Mouse (Mus musculus): ENCODE measurements at regions not wholly inside any gene's neighbourhood (a gene's known extent, or its start where the extent isn't known, plus 50 kb on each side); places are given as distances from the start of the nearest gene placed in this dataset.
A peak's percentile ranks its signal among the peaks of the same experiment; 100 is the strongest.
"Not testable (repeated sequence)": the region's sequence is repeated elsewhere in the genome, so short reads cannot be mapped to it uniquely, and the experiment has no call there.

GRCm38 (mm10) chr13:46038441-46039331 lies 73.9 kb upstream of the Atxn1 start:
- no peak for DNase-seq (ENCODE audit: low spot score)

GRCm38 (mm10) chr13:46032281-46032680 lies 67.5 kb upstream of the Atxn1 start:
- DNase-seq (ENCODE audit: low spot score), result no peak

GRCm38 (mm10) chr13:46026018-46026417 lies 61.2 kb upstream of the Atxn1 start:
- no peak for DNase-seq (ENCODE audit: low spot score)

- no peak for DNase-seq (ENCODE audit: low spot score)
These were observed 58.8 kb upstream of the Atxn1 start for GRCm38 (mm10) chr13:46023630-46024041.

GRCm38 (mm10) chr13:46023187-46023586 lies 58.4 kb upstream of the Atxn1 start:
- no peak for DNase-seq (ENCODE audit: low spot score)

- no peak for DNase-seq (ENCODE audit: low spot score)
These were observed 56.4 kb upstream of the Atxn1 start for GRCm38 (mm10) chr13:46020945-46021835.

GRCm38 (mm10) chr13:46019431-46020166 lies 54.8 kb upstream of the Atxn1 start:
- peak; percentile 21 for DNase-seq (ENCODE audit: low spot score)

GRCm38 (mm10) chr13:46018903-46019430 lies 54.2 kb upstream of the Atxn1 start:
- no peak for DNase-seq (ENCODE audit: low spot score)

GRCm38 (mm10) chr13:46017742-46018141 lies 52.9 kb upstream of the Atxn1 start:
- DNase-seq (ENCODE audit: low spot score), result no peak

- not testable (repeated sequence) for DNase-seq (ENCODE audit: low spot score)
These were observed 52.2 kb upstream of the Atxn1 start for GRCm38 (mm10) chr13:46017011-46017410.

GRCm38 (mm10) chr13:46015231-46015630 lies 50.4 kb upstream of the Atxn1 start:
- DNase-seq (ENCODE audit: low spot score), result no peak

GRCm38 (mm10) chr13:46014637-46015036 lies 49.8 kb upstream of the Atxn1 start:
- no peak for DNase-seq (ENCODE audit: low spot score)
